Mouse (Mus musculus): ENCODE data around the gene Exog.

GRCm38 (mm10) chr9:119402253-119403235, 42.2 kb upstream of the Exog start:
- TF ChIP-seq CTCF (IDR thresholded peaks at IDR 0.05; ENCODE audit: low read depth, low read length) = no peak
- TF ChIP-seq GATA2 (IDR thresholded peaks at IDR 0.05; ENCODE audit: borderline replicate concordance, low read depth, low read length) = no peak
- TF ChIP-seq GATA1 (IDR thresholded peaks at IDR 0.05; ENCODE audit: borderline replicate concordance, low read length) = no peak
- no peak for TF ChIP-seq TAL1 (conservative IDR thresholded peaks at IDR 0.05; ENCODE audit: low read depth, low read length)
- no peak for TF ChIP-seq POLR2AphosphoS5 (IDR thresholded peaks at IDR 0.05; ENCODE audit: insufficient replicate concordance, low read depth, low read length)

Data from G1E (cell line).